Mouse (Mus musculus) layer of hippocampus, adult 8-10 months (tissue): ENCODE measurements around the gene Aqp9. TPM values are rescaled to one million over a fixed set of nuclear protein-coding genes. Genes with fewer than 3 reads are reported as not detected.

Experiments used
- DNase-seq, 2 experiments: peaks; one replicate each; pipeline ENCODE4 v3.0.0; 2022; ENCODE audit warnings: low spot score in 2 of 2
- total RNA-seq, 4 experiments: library from RNA; stranded (reverse); gene quantifications; 2 replicates each; pipeline ENCODE4 v1.2.4; 2022

The Aqp9 gene
- total RNA-seq, 4 experiments from 2014 or later = 1.3 to 4.0 (median 3.1) TPM

- peak; percentile 23 to 26 for DNase-seq
Observed at GRCm38 (mm10) chr9:71167473-71168215, 838 bp downstream of the Aqp9 start.

GRCm38 (mm10) chr9:71166871-71167465 is 1.5 kb downstream of the Aqp9 start:
- DNase-seq = no peak

- no peak for DNase-seq
Observed at GRCm38 (mm10) chr9:71166019-71166705, 2.3 kb downstream of the Aqp9 start.

GRCm38 (mm10) chr9:71165510-71165909 is 3.0 kb downstream of the Aqp9 start:
- DNase-seq = no peak

- no peak for DNase-seq
Observed at GRCm38 (mm10) chr9:71165061-71165460, 3.4 kb downstream of the Aqp9 start.

- no peak for DNase-seq
Observed at GRCm38 (mm10) chr9:71164353-71164752, 4.1 kb downstream of the Aqp9 start.

- DNase-seq = no peak
Observed at GRCm38 (mm10) chr9:71162858-71163740, 5.4 kb downstream of the Aqp9 start.

- no peak for DNase-seq
Observed at GRCm38 (mm10) chr9:71162131-71162857, 6.2 kb downstream of the Aqp9 start.

- no peak for DNase-seq
Observed at GRCm38 (mm10) chr9:71160849-71161711, 7.4 kb downstream of the Aqp9 start.

- DNase-seq = no peak
Observed at GRCm38 (mm10) chr9:71159686-71160085, 8.8 kb downstream of the Aqp9 start.

- no peak for DNase-seq
Observed at GRCm38 (mm10) chr9:71159060-71159626, 9.3 kb downstream of the Aqp9 start.

GRCm38 (mm10) chr9:71157921-71158646 is 10.4 kb downstream of the Aqp9 start:
- no peak for DNase-seq

- no peak for DNase-seq
Observed at GRCm38 (mm10) chr9:71156447-71157035, 11.9 kb downstream of the Aqp9 start.

- DNase-seq = no peak
Observed at GRCm38 (mm10) chr9:71155399-71156005, 13.0 kb downstream of the Aqp9 start.

- DNase-seq = no peak
Observed at GRCm38 (mm10) chr9:71151386-71151785, 17.1 kb downstream of the Aqp9 start.

GRCm38 (mm10) chr9:71150175-71150574 is 18.3 kb downstream of the Aqp9 start:
- no peak for DNase-seq

GRCm38 (mm10) chr9:71148890-71149289 is 19.6 kb downstream of the Aqp9 start:
- DNase-seq = no peak

GRCm38 (mm10) chr9:71146210-71146609 is 22.3 kb downstream of the Aqp9 start:
- DNase-seq = no peak
